Mouse (Mus musculus) thymus, postnatal 0 days (tissue): ENCODE measurements at regions not wholly inside any gene's neighbourhood (a gene's known extent, or its start where the extent isn't known, plus 50 kb on each side); places are given as distances from the start of the nearest gene placed in this dataset.

Experiments
- DNase-seq: peaks from one replicate; pipeline ENCODE4 v3.0.0-alpha.2; 2015; ENCODE audit warnings: low spot score

GRCm38 (mm10) chr4:12538694-12539121, 366.9 kb upstream of the Fam92a start:
- no peak for DNase-seq

GRCm38 (mm10) chr4:12538043-12538442, 366.2 kb upstream of the Fam92a start:
- no peak for DNase-seq

- no peak for DNase-seq
These were observed 362.3 kb upstream of the Fam92a start for GRCm38 (mm10) chr4:12534151-12534550.

- no peak for DNase-seq
These were observed 361.1 kb upstream of the Fam92a start for GRCm38 (mm10) chr4:12532961-12533360.

- DNase-seq, result no peak
These were observed 350.5 kb upstream of the Fam92a start for GRCm38 (mm10) chr4:12522358-12522757.

- DNase-seq, result no peak
These were observed 349.4 kb upstream of the Fam92a start for GRCm38 (mm10) chr4:12521246-12521645.

- no peak for DNase-seq
These were observed 344.7 kb upstream of the Fam92a start for GRCm38 (mm10) chr4:12516497-12516896.

GRCm38 (mm10) chr4:12511656-12512385, 340.0 kb upstream of the Fam92a start:
- DNase-seq, result no peak

- no peak for DNase-seq
These were observed 335.2 kb upstream of the Fam92a start for GRCm38 (mm10) chr4:12506851-12507551.

GRCm38 (mm10) chr4:12501086-12501485, 329.3 kb upstream of the Fam92a start:
- DNase-seq, result no peak

- DNase-seq, result no peak
These were observed 326.6 kb upstream of the Fam92a start for GRCm38 (mm10) chr4:12498426-12498825.

- DNase-seq, result no peak
These were observed 320.7 kb upstream of the Fam92a start for GRCm38 (mm10) chr4:12492468-12492867.

GRCm38 (mm10) chr4:12491306-12491705, 319.5 kb upstream of the Fam92a start:
- DNase-seq, result no peak

GRCm38 (mm10) chr4:12490066-12490465, 318.3 kb upstream of the Fam92a start:
- no peak for DNase-seq

- DNase-seq, result no peak
These were observed 317.5 kb upstream of the Fam92a start for GRCm38 (mm10) chr4:12489358-12489757.

GRCm38 (mm10) chr4:12481481-12481880, 309.7 kb upstream of the Fam92a start:
- DNase-seq, result no peak

GRCm38 (mm10) chr4:12476717-12477116, 304.9 kb upstream of the Fam92a start:
- DNase-seq, result no peak

GRCm38 (mm10) chr4:12474981-12475568, 303.3 kb upstream of the Fam92a start:
- DNase-seq, result no peak

GRCm38 (mm10) chr4:12474421-12474820, 302.6 kb upstream of the Fam92a start:
- DNase-seq, result no peak

GRCm38 (mm10) chr4:12461701-12462100, 289.9 kb upstream of the Fam92a start:
- no peak for DNase-seq

GRCm38 (mm10) chr4:12461251-12461650, 289.4 kb upstream of the Fam92a start:
- DNase-seq, result no peak

GRCm38 (mm10) chr4:12457978-12458597, 286.3 kb upstream of the Fam92a start:
- no peak for DNase-seq
